Mouse (Mus musculus): ENCODE measurements around the gene Uggt1. TPM values are rescaled to one million over a fixed set of nuclear protein-coding genes. Genes with fewer than 3 reads are reported as not detected.
A peak's percentile ranks its signal among the peaks of the same experiment; 100 is the strongest.

Gene Uggt1
- polyA plus RNA-seq, 1 experiment from 2014 or later: 50.3 TPM

GRCm38 (mm10) chr1:36095423-36096272, 148.9 kb downstream of the Uggt1 start:
- 71% methylated on average over 12 of the region's 12 CpGs for WGBS
- no peaks in the 10 kb centered on the region for H3K27me3 ChIP-seq (replicated peaks)
- no peak overlapping the region for H3K9ac ChIP-seq
- 0 out of 2 replicates have a peak, but pooled peaks cover 2% of the 10 kb centered on the region for H3K36me3 ChIP-seq
- no peak overlapping the region for H3K4me2 ChIP-seq (replicated peaks)
- no peaks in the 10 kb centered on the region for H3K9me3 ChIP-seq
- H3K4me3 ChIP-seq (replicated peaks): no peak overlapping the region
- ATAC-seq: peak; percentile 75
- H3K27ac ChIP-seq: no peak overlapping the region
- peaks cover 16% of the 10 kb centered on the region for H3K4me1 ChIP-seq (replicated peaks)

- H3K9ac ChIP-seq: no peak overlapping the region
- WGBS: 88% methylated on average over 8 of the region's 8 CpGs
- no peak for ATAC-seq
- H3K4me1 ChIP-seq (replicated peaks): peaks cover 35% of the 10 kb centered on the region
- H3K27me3 ChIP-seq (replicated peaks): no peaks in the 10 kb centered on the region
- no peak overlapping the region for H3K27ac ChIP-seq
- H3K4me2 ChIP-seq (replicated peaks): no peak overlapping the region
- 0 out of 2 replicates have a peak, but pooled peaks cover 2% of the 10 kb centered on the region for H3K36me3 ChIP-seq
- no peak overlapping the region for H3K4me3 ChIP-seq (replicated peaks)
- no peaks in the 10 kb centered on the region for H3K9me3 ChIP-seq
Observed at GRCm38 (mm10) chr1:36093741-36094140, 150.8 kb downstream of the Uggt1 start.

- Histone ChIP-seq H3K4me1 (replicated peaks) (peaks cover 47% of the 10 kb centered on the region), H3K9me3 (no peaks in the 10 kb centered on the region), H3K4me2 (replicated peaks) (no peak overlapping the region), H3K9ac (no peak overlapping the region), H3K4me3 (replicated peaks) (no peak overlapping the region), H3K27ac (no peak overlapping the region), H3K27me3 (replicated peaks) (no peaks in the 10 kb centered on the region), H3K36me3 (0 out of 2 replicates have a peak, but pooled peaks cover 2% of the 10 kb centered on the region)
- peak; percentile 22; the same call in 1 of the 2 replicates for ATAC-seq
- WGBS: 70% methylated on average over 6 of the region's 6 CpGs
Observed at GRCm38 (mm10) chr1:36091246-36091645, 153.3 kb downstream of the Uggt1 start.

- H3K4me2 ChIP-seq (replicated peaks): no peak overlapping the region
- WGBS: 91% methylated on average over 4 of the region's 4 CpGs
- no peaks in the 10 kb centered on the region for H3K27me3 ChIP-seq (replicated peaks)
- H3K27ac ChIP-seq: no peak overlapping the region
- no peak overlapping the region for H3K4me3 ChIP-seq (replicated peaks)
- peaks cover 43% of the 10 kb centered on the region for H3K4me1 ChIP-seq (replicated peaks)
- no peak overlapping the region for H3K9ac ChIP-seq
- no peaks in the 10 kb centered on the region for H3K9me3 ChIP-seq
- H3K36me3 ChIP-seq: peaks cover 4% of the 10 kb centered on the region; the same call in 1 of the 2 replicates
- ATAC-seq: peak; percentile 47
Observed at GRCm38 (mm10) chr1:36090722-36091110, 153.8 kb downstream of the Uggt1 start.

Other genes with a start within 250 kb of the Uggt1 start
- 10.6 TPM in 2 replicates for gene Hs6st1, start 176.3 kb downstream of the Uggt1 start, polyA plus RNA-seq (2015; fragmentation: Nextera tagmentation; extraction: Ambion mirVana)
- gene Neurl3, start 30.0 kb upstream of the Uggt1 start, polyA plus RNA-seq (2015; fragmentation: Nextera tagmentation; extraction: Ambion mirVana): 24.2 and 25.6 TPM in 2 replicates
- gene Arid5a, start 63.0 kb upstream of the Uggt1 start, polyA plus RNA-seq (2015; fragmentation: Nextera tagmentation; extraction: Ambion mirVana): 3.2 and 5.3 TPM in 2 replicates
- 32.2 and 36.5 TPM in 2 replicates for gene Kansl3, start 124.5 kb upstream of the Uggt1 start, polyA plus RNA-seq (2015; fragmentation: Nextera tagmentation; extraction: Ambion mirVana)
- 0.43 and 0.80 TPM in 2 replicates for gene Fer1l5, start 127.6 kb upstream of the Uggt1 start, polyA plus RNA-seq (2015; fragmentation: Nextera tagmentation; extraction: Ambion mirVana)
- gene Lman2l, start 200.6 kb upstream of the Uggt1 start, polyA plus RNA-seq (2015; fragmentation: Nextera tagmentation; extraction: Ambion mirVana): 32.7 and 33.3 TPM in 2 replicates
- gene Cnnm4, start 226.9 kb upstream of the Uggt1 start, polyA plus RNA-seq (2015; fragmentation: Nextera tagmentation; extraction: Ambion mirVana): 35.7 and 36.9 TPM in 2 replicates